Mouse (Mus musculus) adrenal gland, postnatal 25 days (tissue): Measurements from ENCODE around the gene Mtx1. TPM values are rescaled to one million over a fixed set of nuclear protein-coding genes. Genes with fewer than 3 reads are reported as not detected.
"Not testable (repeated sequence)": the region's sequence is repeated elsewhere in the genome, so short reads cannot be mapped to it uniquely, and the experiment has no call there.

Experiments
- DNase-seq: peaks from one replicate; pipeline ENCODE4 v3.0.0; 2021; ENCODE audit warnings: mixed read lengths
- total RNA-seq: library from RNA; stranded (reverse); gene quantifications from 2 replicates; pipeline ENCODE4 v1.2.3, GENCODE M21; 2021

Mtx1 gene
- total RNA-seq, 1 experiment from 2014 or later = 154 TPM

DNA sequence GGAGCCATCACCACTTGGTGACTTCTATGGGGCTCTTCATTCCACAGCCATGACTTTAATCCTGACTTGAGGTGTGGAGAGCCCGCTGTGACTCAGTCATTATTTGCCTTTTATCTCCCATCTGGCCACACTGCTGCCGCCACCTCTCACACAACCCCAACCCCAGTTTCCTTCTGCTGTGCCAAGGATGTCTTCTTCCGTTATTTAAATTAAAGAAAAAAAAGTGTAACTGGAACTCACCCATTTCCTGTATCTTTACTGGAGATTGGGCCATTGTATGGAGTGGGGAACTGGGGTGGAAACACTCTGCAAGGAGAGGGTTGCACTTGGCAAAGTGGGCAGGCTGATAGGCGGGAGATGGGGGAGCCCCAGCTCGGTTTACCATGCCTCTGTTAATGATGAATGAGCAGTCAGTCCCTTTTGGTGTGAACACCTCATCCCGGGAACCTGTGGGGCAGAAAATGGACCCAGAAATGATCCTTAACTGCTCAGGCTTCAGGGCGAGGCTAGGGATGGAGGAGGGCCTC lies 44.3 kb downstream of the Mtx1 start:
- no peak for DNase-seq

DNA sequence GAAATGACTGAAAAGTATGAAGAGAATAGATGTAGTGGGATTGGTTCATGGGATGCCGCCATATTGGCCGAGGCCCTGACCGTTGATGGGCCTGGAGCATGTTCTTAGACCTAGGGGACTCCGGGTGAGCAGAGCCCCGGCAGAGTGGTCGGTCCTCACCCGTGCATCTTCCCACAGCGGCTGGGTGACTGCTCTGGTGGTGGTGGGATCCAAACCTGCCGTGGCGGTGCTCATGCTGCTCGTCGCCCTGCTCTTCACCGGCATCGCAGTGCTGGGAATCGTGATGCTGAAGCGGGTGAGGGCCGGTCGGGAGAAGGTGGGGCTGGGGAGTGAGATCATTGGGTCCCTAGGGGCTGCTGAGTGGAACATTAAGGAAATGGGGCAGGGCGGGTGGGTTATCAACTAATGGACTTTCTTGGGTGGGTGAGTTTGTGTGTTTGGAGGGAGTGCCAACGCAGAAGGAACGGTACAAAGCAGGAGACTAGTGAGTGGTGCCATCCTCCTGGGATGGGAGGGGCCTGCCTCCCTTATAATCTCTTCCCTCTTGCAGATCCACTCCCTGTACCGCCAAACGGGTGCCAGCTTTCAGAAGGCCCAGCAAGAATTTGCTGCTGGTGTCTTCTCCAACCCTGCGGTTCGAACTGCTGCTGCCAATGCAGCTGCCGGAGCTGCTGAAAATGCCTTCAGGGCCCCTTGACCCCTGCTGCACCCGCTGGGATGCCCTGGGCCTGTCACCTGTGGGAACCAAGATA lies 45.0 kb downstream of the Mtx1 start:
- DNase-seq = no peak

DNA sequence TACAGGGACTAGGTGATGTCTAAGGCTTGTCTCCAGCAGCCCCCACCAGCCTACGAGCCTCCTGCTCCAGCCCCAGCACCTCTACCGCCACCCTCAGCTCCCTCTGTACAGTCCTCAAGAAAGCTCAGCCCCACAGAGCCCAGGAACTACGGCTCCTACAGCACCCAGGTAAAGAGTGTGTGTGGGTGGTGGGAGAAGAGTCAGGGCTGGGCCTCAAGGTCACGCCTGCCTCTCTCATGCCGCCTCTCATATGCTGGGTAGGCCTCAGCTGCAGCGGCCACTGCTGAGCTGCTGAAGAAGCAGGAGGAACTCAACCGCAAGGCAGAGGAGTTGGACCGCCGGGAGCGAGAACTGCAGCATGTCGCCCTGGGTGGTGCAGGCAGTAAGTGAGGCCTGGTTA lies 47.8 kb downstream of the Mtx1 start:
- no peak for DNase-seq

DNA sequence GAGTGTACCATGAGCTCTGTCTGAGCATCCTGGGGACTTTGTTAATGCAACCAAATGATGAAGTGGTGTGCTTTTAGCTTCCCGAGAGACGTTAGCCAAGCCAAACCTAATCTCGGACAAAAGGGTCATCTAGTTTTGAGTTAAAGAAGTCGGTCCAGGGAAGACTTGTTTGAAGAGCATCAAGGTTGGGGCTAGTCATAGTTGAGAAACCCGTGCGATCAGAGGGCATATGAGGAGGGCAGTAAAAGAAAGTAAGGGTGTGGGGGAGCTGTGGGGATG lies 48.8 kb downstream of the Mtx1 start:
- no peak for DNase-seq

DNA sequence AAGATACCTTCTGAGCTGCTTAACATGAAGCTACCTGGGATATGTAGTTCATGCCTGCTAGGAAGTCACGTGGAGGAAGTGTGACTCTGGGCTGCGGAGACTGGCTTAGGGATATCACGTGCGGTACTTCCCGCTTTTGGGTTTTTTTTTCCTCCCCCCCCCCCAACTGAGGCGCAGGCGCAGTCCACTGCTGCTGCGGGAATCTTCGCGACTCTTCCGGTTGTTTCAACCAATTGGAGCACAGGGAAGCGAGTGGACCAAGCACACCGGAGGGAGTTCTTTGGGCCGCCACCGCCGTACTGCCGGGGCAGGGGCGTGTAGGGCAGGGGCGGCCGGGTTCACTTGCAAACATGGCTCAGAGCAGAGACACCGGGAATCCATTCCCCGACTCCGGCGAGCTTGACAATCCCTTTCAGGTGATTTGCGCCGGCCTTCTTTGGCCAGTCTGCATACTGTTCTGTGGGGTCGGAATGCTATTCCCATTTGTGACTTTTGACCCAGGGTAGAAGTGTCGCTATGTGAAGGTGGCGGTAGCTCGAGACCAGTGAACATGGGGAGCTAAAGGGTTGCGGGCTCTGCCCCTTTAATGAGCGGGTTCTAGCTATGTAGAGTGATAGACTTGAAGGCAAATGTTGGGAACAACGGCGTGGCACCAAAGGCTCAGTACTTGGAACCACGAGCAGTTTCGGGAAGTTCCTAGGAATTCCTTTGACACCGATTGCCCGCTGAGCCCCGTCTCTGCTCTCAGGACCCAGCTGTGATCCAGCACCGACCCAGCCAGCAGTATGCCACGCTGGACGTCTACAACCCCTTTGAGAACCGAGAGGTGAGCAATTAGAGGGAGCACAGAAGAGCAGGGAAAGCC lies 49.4 kb downstream of the Mtx1 start, which contains the start of gene Scamp3:
TSS of gene Scamp3 (plus strand) at position 232 of the 865 bp plus-strand sequence.
- peak; percentile 83 for DNase-seq

DNA sequence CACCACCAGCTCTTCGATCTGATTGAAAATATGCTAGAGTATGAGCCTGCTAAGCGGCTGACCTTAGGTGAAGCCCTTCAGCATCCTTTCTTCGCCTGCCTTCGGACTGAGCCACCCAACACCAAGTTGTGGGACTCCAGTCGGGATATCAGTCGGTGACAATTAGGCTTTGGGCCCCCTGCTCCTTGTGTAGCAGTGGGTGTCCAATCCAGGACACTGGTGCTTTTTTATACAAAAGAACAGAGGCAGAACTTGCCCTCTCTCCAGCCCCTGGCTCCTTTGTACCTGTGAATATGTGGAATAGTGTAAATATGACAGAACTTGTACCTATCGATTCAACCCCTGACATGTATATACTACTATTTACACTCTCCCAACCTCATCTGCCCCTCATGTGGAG lies 50.5 kb downstream of the Mtx1 start:
- no peak for DNase-seq

GRCm38 (mm10) chr3:89175544-89175943 lies 51.3 kb downstream of the Mtx1 start:
- DNase-seq = no peak

- no peak for DNase-seq
Observed at GRCm38 (mm10) chr3:89174844-89175243, 52.0 kb downstream of the Mtx1 start.

- DNase-seq = no peak
Observed at GRCm38 (mm10) chr3:89166945-89167344, 59.9 kb downstream of the Mtx1 start.

GRCm38 (mm10) chr3:89165268-89165870 lies 61.5 kb downstream of the Mtx1 start:
- no peak for DNase-seq

DNA sequence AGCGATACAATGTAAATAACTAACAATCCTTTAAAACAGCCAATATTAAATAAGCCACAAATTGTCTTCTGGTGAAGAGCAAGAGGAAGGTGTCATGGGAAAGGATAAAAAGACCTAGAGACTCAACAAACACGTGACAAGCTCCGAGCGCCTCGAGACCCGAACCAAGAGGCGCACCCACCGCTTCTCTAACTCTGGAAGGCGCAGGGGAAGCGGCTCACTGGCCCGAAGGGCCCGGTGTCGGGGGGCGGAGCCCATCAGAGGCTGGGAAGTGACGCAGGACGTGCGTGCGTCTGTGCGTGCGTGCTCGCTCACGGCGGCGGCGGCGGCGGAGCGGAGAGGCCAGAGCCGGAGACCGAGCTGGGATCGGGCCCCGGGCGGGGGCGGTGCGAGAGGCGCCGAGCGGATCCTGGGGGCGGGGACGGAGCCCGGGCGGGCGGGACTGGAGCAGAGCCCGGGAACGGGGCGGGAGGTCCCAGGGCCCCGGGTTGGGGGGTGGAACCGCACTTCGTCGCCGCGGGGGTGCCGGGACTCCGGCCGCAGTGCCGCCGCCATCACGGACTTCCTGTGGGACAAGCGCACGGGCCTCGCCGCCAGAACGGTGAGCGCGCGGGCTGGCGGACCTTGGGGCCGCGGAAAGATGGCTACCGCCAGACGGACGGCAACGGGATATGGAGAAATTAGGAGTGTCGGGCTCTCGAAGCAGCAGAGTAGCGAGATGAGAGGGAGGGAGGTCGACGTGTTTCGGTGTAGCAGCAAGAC lies 62.2 kb downstream of the Mtx1 start, which contains the start of gene Clk2:
TSS of gene Clk2 (plus strand) at position 290 of the 762 bp plus-strand sequence.
- peak; percentile 94 for DNase-seq

- no peak for DNase-seq
Observed at GRCm38 (mm10) chr3:89163643-89164245, 63.1 kb downstream of the Mtx1 start.

- no peak for DNase-seq
Observed at GRCm38 (mm10) chr3:89163123-89163522, 63.8 kb downstream of the Mtx1 start.

- no peak for DNase-seq
Observed at GRCm38 (mm10) chr3:89161786-89162185, 65.1 kb downstream of the Mtx1 start.

GRCm38 (mm10) chr3:89161207-89161606 lies 65.7 kb downstream of the Mtx1 start:
- DNase-seq = not testable (repeated sequence)

- peak; percentile 76 for DNase-seq
Observed at GRCm38 (mm10) chr3:89159616-89160344, 67.1 kb downstream of the Mtx1 start, which contains the start of gene Hcn3. Gene Hcn3 (minus strand): TSS chr3:89160196.

GRCm38 (mm10) chr3:89159211-89159610 lies 67.7 kb downstream of the Mtx1 start:
- DNase-seq = peak; percentile 77
